Mouse (Mus musculus) large intestine, adult 2 months (tissue): Measurements from ENCODE around the gene S100a5. TPM values are rescaled to one million over a fixed set of nuclear protein-coding genes. Genes with fewer than 3 reads are reported as not detected.

Experiments used
- DNase-seq: peaks from one replicate; pipeline ENCODE4 v3.0.0-alpha.2; 2012; ENCODE audit warnings: low read depth, low spot score
- polyA plus RNA-seq: library from polyadenylated mRNA; depleted of rRNA; stranded (reverse); fragments of >200 nt; gene quantifications from 2 replicates; pipeline ENCODE4 v1.2.3, GENCODE M21; 2012; rRNA removed

The S100a5 gene
- polyA plus RNA-seq, 1 experiment = not detected

- no peak for DNase-seq
Observed at GRCm38 (mm10) chr3:90659364-90660044, 51.2 kb downstream of the S100a5 start.

Other genes starting within 250 kb of the S100a5 start
- gene Slc27a3, start 218.6 kb upstream of the S100a5 start, polyA plus RNA-seq = 4.6 and 5.9 TPM in 2 replicates
- 28.7 and 32.2 TPM in 2 replicates for gene Ints3, start 174.9 kb upstream of the S100a5 start, polyA plus RNA-seq
- 6.1 and 10.1 TPM in 2 replicates for gene Npr1, start 142.7 kb upstream of the S100a5 start, polyA plus RNA-seq
- gene Ilf2, start 132.4 kb upstream of the S100a5 start, polyA plus RNA-seq = 21.4 and 23.6 TPM in 2 replicates
- gene Snapin, start 117.5 kb upstream of the S100a5 start, polyA plus RNA-seq = 13.6 and 14.2 TPM in 2 replicates
- gene Chtop, start 99.0 kb upstream of the S100a5 start, polyA plus RNA-seq = 35.2 and 38.0 TPM in 2 replicates
- gene S100a1, start 94.1 kb upstream of the S100a5 start, polyA plus RNA-seq = 44.1 and 52.5 TPM in 2 replicates
- gene S100a13, start 94.1 kb upstream of the S100a5 start, polyA plus RNA-seq = 36.9 and 50.0 TPM in 2 replicates
- 5.5 and 6.4 TPM in 2 replicates for gene S100a14, start 81.7 kb upstream of the S100a5 start, polyA plus RNA-seq
- gene S100a16, start 71.3 kb upstream of the S100a5 start, polyA plus RNA-seq = 75.2 and 122 TPM in 2 replicates
- 0.76 TPM in 1 of 2 replicates, not detected in the other for gene S100a3, start 47.9 kb upstream of the S100a5 start, polyA plus RNA-seq
- not detected in 2 replicates for gene S100a2, start 18.3 kb upstream of the S100a5 start, polyA plus RNA-seq
- not detected in 2 replicates for gene Gm42674, start 6.6 kb upstream of the S100a5 start, polyA plus RNA-seq
- 8.3 and 8.7 TPM in 2 replicates for gene S100a4, start 4.8 kb upstream of the S100a5 start, polyA plus RNA-seq
- gene S100a6, start 4.4 kb downstream of the S100a5 start, polyA plus RNA-seq = 345 and 383 TPM in 2 replicates
- gene S100a7a, start 45.5 kb downstream of the S100a5 start, polyA plus RNA-seq = 0.11 and 0.14 TPM in 2 replicates
- 0.97 TPM in 1 of 2 replicates, not detected in the other for gene S100a8, start 60.5 kb downstream of the S100a5 start, polyA plus RNA-seq
- 0.63 and 0.80 TPM in 2 replicates for gene S100a9, start 87.2 kb downstream of the S100a5 start, polyA plus RNA-seq
- gene Pglyrp4, start 118.4 kb downstream of the S100a5 start, polyA plus RNA-seq = not detected in 2 replicates
- gene Gm5849, start 169.4 kb downstream of the S100a5 start, polyA plus RNA-seq = not detected in 2 replicates